Mouse (Mus musculus) spleen, adult 2 months (tissue): ENCODE results near the gene Stx8. TPM values are rescaled to one million over a fixed set of nuclear protein-coding genes. Genes with fewer than 3 reads are reported as not detected.
A peak's percentile ranks its signal among the peaks of the same experiment; 100 is the strongest.

ENCODE experiments used
- DNase-seq, 2 experiments: peaks; one replicate each; pipeline versions ENCODE4 v3.0.0 to v3.0.0-alpha.2; 2012 to 2021; ENCODE audit warnings: low spot score in 2 of 2, low read depth in 1 of 2
- H3K27ac ChIP-seq: fragments of 200-500 bp; 2 replicates; pipeline ENCODE4 v1.5.1; 2012; ENCODE audit warnings: low read length, inconsistent platforms; ENCODE audit not compliant: insufficient read depth
- H3K27me3 ChIP-seq: fragments of 200-500 bp; 2 replicates; pipeline ENCODE4 v1.6.1; 2012; ENCODE audit warnings: mild to moderate bottlenecking, moderate library complexity, low read length, inconsistent platforms; ENCODE audit not compliant: control insufficient read depth, insufficient read depth
- H3K36me3 ChIP-seq: fragments of 200-500 bp; 2 replicates; pipeline ENCODE4 v1.6.1; 2012; ENCODE audit warnings: mild to moderate bottlenecking, low read length, inconsistent platforms; ENCODE audit not compliant: control insufficient read depth, insufficient read depth
- H3K4me1 ChIP-seq: fragments of 200-500 bp; 2 replicates; pipeline ENCODE4 v1.6.1; 2011; ENCODE audit warnings: inconsistent platforms; ENCODE audit not compliant: control insufficient read depth, insufficient read depth, insufficient read length
- H3K4me3 ChIP-seq: fragments of 200-500 bp; 2 replicates; pipeline ENCODE4 v1.5.1; 2011; ENCODE audit warnings: mild to moderate bottlenecking, inconsistent platforms; ENCODE audit not compliant: insufficient read depth, insufficient read length; ENCODE audit errors: extremely low read depth
- CTCF ChIP-seq: fragments of 200-500 bp; IDR thresholded peaks from 2 replicates; pipeline ENCODE4 v1.5.1; 2011; ENCODE audit warnings: mild to moderate bottlenecking, inconsistent platforms; ENCODE audit not compliant: insufficient read depth, insufficient read length, insufficient replicate concordance; ENCODE audit errors: extremely low read depth
- POLR2A ChIP-seq: fragments of 200-500 bp; IDR thresholded peaks from 2 replicates; pipeline ENCODE4 v1.6.1; 2011; ENCODE audit warnings: low read depth, low read length, inconsistent platforms
- WGBS: fragments of 180-500 bp; shearing (Covaris S2); methylation state at CpG from one replicate; pipeline ENCODE4 v1.1.7; 2018; 5-methylcytosine and 5-hydroxymethylcytosine counted together
- polyA plus RNA-seq: library from polyadenylated mRNA; depleted of rRNA; stranded (reverse); fragments of >200 nt; gene quantifications from 2 replicates; pipeline ENCODE4 v1.2.3, GENCODE M21; 2012

The Stx8 gene
- polyA plus RNA-seq, 1 experiment = 3.2 TPM

DNA sequence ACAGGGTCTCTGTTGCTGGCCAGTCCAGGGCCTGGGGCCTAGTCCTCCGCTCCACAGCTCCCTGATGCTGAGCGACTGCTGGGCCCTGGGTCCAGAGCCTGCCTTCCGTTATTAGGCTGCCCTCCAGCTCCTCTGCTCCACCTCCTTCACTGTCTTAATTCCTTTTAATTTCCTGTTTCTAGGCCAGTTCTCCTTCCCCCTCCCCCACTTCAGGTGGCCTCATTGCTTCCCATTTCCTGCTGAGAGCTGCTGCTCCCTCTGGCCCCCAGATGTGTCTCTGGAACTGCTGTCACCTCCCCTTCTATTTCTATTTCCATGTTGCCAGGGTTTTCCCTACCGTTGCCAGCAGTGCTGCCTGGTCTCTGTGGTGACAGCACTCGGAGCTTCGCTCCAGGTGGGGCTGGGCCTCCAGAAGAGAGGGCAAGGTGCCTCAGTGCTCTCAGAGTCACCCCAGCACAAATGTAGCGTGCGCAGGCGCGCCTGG lies 229.7 kb downstream of the Stx8 start:
- 81% methylated on average over 10 of the region's 10 CpGs for WGBS
- DNase-seq = no peak
- TF ChIP-seq POLR2A (no peak), CTCF (no peak)
- no peak overlapping the region for H3K4me3 ChIP-seq
- H3K36me3 ChIP-seq = no peaks in the 10 kb centered on the region
- H3K27ac ChIP-seq = no peak overlapping the region
- peaks cover 20% of the 10 kb centered on the region; the same call in 1 of the 2 replicates for H3K4me1 ChIP-seq
- no peaks in the 10 kb centered on the region for H3K27me3 ChIP-seq

DNA sequence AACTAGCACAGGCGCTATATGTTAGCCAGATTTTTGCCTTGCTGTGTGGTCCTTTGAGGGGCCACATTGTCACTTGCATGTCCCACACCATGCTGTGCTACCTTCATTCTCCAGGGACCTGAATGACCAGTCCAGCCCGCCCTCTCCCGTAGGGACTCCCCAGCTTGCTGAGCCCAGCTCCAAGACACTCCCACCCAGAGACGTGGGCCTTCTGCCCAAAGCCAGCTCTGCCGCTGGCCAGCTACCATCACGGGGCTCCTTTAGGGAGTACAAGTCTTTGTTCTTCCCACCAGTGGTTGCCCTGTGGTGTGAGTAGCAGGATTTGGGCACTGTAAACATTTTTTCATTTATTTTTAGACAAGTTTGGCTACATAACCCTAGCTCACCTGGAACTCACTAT lies 230.6 kb downstream of the Stx8 start:
- DNase-seq = no peak
- 82% methylated on average over 6 of the region's 6 CpGs for WGBS
- no peak for TF ChIP-seq CTCF
- no peak for TF ChIP-seq POLR2A

GRCm38 (mm10) chr11:68197471-68197870 lies 231.5 kb downstream of the Stx8 start:
- Histone ChIP-seq H3K36me3 (no peaks in the 10 kb centered on the region), H3K4me3 (no peak overlapping the region), H3K27ac (no peak overlapping the region), H3K27me3 (no peaks in the 10 kb centered on the region), H3K4me1 (peaks cover 30% of the 10 kb centered on the region; the same call in 1 of the 2 replicates)
- 92% methylated on average over 11 of the region's 11 CpGs for WGBS
- no peak for DNase-seq
- TF ChIP-seq CTCF (no peak), POLR2A (no peak)

More for the DNA sequence above, 230.6 kb downstream of the Stx8 start:
- Histone ChIP-seq H3K4me1 (peaks cover 26% of the 10 kb centered on the region; the same call in 1 of the 2 replicates), H3K27ac (no peak overlapping the region), H3K4me3 (no peak overlapping the region), H3K36me3 (no peaks in the 10 kb centered on the region), H3K27me3 (no peaks in the 10 kb centered on the region)

DNA sequence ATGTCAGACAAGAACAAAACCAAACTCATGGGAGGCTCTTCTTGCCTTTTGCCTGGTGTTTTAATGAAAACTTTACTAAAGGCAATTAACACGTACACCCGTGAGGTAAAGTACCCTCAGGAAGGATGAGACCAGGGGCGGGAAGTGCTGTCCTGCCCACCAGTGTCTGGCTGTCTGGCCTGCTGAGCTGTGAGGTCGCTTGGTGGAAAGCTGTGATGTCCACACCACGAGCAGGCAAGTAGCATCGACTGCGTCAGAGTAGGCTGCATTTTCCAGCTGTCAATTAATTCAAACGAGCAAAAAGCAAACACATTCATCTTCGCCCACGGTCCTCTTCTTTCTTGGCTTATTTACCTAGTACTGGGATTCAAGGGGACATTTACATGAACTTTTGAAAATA lies 232.7 kb downstream of the Stx8 start:
- Histone ChIP-seq H3K27ac (peak overlapping the region; percentile 30; the same call in 1 of the 2 replicates), H3K36me3 (no peaks in the 10 kb centered on the region), H3K4me1 (peaks cover 30% of the 10 kb centered on the region; the same call in 1 of the 2 replicates), H3K27me3 (no peaks in the 10 kb centered on the region), H3K4me3 (no peak overlapping the region)
- WGBS = 44% methylated on average over 10 of the region's 10 CpGs
- no peak for DNase-seq
- TF ChIP-seq CTCF (no peak), POLR2A (no peak)

- DNase-seq = peak in 1 of 2 experiments; percentile 18
- Histone ChIP-seq H3K27me3 (no peaks in the 10 kb centered on the region), H3K4me1 (peaks cover 30% of the 10 kb centered on the region; the same call in 1 of the 2 replicates), H3K4me3 (no peak overlapping the region), H3K27ac (peak overlapping the region; percentile 2; the same call in 1 of the 2 replicates), H3K36me3 (no peaks in the 10 kb centered on the region)
- TF ChIP-seq POLR2A (no peak), CTCF (no peak)
- WGBS = 23% methylated on average over 8 of the region's 8 CpGs
Observed at GRCm38 (mm10) chr11:68199103-68199502, 233.1 kb downstream of the Stx8 start.

DNA sequence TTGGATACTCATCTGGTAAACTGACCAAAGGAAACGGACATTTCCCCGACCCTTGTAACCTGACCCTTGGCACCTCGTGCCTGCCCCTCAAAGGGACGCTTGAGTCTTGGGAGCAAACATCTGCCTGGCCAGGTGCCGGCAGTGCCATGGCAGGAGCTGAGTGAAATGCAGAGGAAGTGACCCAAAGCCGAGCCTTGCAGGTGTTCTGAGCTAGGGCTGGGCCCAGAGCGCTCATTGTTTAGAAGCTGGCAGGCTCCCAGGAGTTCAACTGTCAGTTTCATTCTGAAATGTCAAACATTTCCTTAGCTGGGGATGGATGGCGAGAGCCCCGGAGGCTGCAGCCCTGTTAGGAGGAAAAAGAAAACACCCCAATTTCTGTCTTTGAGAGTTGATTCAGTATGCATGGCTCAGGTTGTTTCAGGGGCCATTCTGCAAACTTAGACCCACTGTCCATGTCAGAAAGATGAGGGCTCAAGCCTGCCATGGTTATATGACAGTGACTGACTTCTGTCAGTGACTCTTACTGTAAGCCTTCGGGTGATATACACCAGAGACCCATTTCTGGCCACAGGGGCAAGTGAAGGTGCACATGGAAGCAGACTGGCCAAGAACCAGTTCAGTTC lies 233.9 kb downstream of the Stx8 start:
- Histone ChIP-seq H3K4me3 (no peak overlapping the region), H3K27me3 (no peaks in the 10 kb centered on the region), H3K36me3 (no peaks in the 10 kb centered on the region), H3K27ac (peak overlapping the region; percentile 44), H3K4me1 (peaks cover 34% of the 10 kb centered on the region; the same call in 1 of the 2 replicates)
- peak; percentile 17 to 18 for DNase-seq
- 13% methylated on average over 10 of the region's 10 CpGs for WGBS
- no peak for TF ChIP-seq POLR2A
- no peak for TF ChIP-seq CTCF

DNA sequence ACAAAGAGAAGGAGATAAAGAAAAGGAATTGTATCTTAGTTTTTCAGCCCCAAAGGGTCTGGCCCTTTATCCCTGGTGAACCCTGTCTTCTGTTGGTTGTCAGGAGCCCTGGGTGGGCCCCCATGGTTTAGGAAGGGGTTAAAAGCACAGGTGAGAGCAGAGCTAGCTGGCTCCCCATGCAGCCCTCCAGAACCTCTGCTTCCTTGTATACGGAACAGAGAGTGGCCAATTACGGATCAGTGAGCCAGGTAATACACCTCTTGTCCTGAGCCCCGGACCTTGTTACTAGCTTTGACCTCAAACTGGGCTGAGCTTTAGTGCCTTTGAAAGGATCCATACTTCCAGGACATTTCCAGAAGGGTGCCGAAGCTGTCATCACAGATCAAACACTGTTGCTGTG lies 234.5 kb downstream of the Stx8 start:
- peaks cover 34% of the 10 kb centered on the region; the same call in 1 of the 2 replicates for H3K4me1 ChIP-seq
- TF ChIP-seq CTCF (no peak), POLR2A (no peak)
- peak overlapping the region; percentile 23 for H3K27ac ChIP-seq
- no peak for DNase-seq
- no peak overlapping the region for H3K4me3 ChIP-seq
- H3K27me3 ChIP-seq = no peaks in the 10 kb centered on the region
- WGBS = 81% methylated on average over 4 of the region's 4 CpGs
- no peaks in the 10 kb centered on the region for H3K36me3 ChIP-seq
